Mouse (Mus musculus) cerebellum, postnatal 10 days (tissue): ENCODE measurements at regions not wholly inside any gene's neighbourhood (a gene's known extent, or its start where the extent isn't known, plus 50 kb on each side); places are given as distances from the start of the nearest gene placed in this dataset.
"Not testable (repeated sequence)": the region's sequence is repeated elsewhere in the genome, so short reads cannot be mapped to it uniquely, and the experiment has no call there.

ENCODE experiments used
- DNase-seq, 2 experiments: peaks; one replicate each; pipeline ENCODE4 v3.0.0; 2021; ENCODE audit warnings: mixed read lengths in 2 of 2

GRCm38 (mm10) chr14:96908737-96909136 lies 389.8 kb upstream of the Klhl1 start:
- peak in 1 of 2 experiments; percentile 79 for DNase-seq

- DNase-seq: no peak
Measured at GRCm38 (mm10) chr14:96879701-96880100, 360.8 kb upstream of the Klhl1 start.

GRCm38 (mm10) chr14:96871969-96872368 lies 353.1 kb upstream of the Klhl1 start:
- DNase-seq: no peak

DNA sequence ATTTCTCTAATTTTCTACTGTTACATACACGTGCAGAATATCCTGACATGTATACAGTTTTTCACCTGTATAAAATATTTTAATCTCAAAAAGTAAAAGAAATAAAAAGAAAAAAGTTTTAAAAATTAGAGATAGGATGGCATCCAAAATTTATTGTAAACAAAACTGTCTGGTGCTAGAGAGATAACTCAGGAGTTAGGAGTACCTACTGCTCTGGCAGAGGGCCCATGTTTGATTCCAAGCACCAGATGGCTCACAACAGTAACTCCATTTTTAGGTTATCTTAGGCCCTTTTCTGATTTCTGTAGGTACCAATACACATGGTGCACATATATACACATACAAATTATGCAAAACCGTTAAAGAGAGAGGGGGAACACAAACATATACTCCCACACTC lies 320.0 kb upstream of the Klhl1 start:
- DNase-seq: peak; percentile 46 to 61

DNA sequence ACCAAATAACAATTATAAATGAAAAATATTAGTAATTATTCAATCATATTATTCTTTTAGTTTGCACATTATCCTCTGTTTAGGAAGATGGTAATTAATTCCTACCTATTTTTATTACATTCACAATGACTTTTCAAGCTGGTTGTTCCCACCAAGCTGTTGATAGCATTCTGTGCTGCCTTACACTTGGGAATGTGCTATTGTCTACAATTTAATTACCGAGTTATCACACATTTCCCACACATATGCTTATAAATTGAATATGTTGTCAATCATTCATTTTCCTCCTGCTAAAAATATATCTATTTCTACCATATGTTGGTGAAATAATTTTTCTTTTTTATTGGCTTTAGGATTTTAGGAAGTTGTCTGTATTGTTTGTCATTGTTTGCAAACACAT lies 306.2 kb upstream of the Klhl1 start:
- DNase-seq: no peak

DNA sequence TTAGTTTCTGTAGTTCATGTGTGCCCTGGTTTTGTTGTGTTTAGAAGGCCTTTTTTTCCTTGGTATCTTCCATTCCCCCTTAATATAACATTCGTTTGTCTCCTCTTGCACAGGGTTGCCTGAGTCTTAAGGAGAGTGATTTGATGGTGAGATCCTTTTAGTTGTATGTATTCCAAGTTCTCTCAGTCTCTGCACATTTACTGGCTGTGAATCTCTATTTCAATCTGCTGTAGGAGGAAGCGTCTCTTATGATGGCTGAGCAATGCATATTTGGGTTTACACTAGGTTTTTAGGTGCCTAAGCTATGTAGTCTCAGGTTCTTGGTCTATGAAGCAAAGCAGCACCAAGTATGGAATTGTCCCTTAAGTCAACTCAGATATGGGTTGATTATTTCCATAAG lies 296.8 kb upstream of the Klhl1 start:
- no peak for DNase-seq

DNA sequence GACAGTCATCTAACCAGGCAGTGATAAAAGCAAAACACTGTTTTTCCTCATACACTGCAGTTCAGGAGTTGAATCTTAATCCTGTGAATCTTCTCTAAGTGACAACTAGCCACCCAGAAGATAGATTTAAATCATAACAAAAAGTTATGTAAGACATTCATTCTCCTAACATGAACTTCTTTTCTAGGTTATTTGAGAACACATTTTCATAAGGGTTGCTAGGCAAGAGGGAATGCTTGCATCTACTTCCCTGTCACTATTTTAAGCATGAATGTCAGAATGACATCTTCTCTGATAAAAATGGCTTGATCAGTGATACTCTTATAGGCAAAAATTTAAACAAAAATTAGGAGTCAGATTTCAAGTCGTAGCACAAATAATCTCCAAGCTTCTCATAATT lies 286.4 kb upstream of the Klhl1 start:
- no peak for DNase-seq

GRCm38 (mm10) chr14:96794806-96795205 lies 275.9 kb upstream of the Klhl1 start:
- no peak for DNase-seq

DNA sequence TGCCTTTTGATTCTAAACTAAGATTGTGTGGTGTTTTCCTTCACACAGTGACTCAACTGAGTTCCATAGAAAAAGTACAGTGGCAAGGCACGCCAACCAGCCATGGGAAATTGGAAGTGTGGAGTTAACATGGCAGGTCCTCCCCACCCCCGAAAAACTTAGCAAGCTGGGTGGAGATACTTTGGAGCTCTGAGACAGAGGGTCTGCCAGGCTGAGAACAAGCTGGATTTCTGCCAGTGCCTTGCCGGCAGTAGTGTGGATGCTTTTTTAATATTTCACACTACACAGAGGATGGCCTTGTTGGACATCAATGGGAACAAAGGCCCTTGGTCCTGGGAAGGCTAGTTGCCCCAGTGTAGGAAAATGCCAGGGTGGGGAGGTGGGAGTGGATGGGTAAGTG lies 269.0 kb upstream of the Klhl1 start:
- peak; percentile 13 to 26 for DNase-seq

GRCm38 (mm10) chr14:96787286-96787685 lies 268.4 kb upstream of the Klhl1 start:
- no peak for DNase-seq

DNA sequence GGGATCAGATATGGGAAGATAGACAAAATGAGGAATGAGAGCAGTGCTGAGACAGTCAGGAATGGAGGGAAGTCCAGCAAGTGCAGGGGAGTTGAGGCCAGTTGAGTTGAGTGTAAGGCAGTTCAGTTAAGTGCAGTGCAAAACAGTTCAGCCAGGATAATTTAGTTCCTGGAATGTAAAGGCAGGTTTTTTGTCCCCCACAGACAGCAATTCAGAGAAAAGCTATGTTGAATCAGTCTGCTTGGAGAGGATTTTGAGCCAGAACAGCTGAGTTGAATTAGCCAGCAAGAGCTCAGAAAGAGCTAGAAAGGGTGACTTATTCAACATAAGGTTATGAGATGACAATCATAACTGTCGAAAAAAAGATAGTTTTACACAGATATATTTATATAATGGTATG lies 256.9 kb upstream of the Klhl1 start:
- DNase-seq: no peak

DNA sequence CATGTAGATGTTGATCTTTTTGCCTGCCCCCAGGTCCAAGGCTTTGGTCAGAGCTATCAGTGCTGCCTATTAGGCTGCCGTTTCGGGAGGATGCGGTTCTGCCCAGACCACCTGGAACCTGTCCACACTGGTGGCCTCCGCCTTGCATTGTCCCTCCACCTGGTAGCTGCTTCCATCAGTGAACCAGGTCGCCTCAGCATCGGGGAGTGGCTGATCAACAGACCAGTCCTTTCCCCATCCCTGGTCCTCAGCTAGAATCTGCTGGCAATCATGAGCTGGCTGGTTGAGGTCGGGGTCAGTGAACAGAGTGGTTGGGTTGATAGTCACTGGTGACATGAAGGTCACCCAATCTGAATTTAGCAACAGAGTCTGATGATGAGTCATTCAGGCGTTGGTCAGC lies 241.7 kb upstream of the Klhl1 start:
- DNase-seq: no peak

- DNase-seq: no peak
Measured at GRCm38 (mm10) chr14:96733211-96733610, 214.3 kb upstream of the Klhl1 start.

DNA sequence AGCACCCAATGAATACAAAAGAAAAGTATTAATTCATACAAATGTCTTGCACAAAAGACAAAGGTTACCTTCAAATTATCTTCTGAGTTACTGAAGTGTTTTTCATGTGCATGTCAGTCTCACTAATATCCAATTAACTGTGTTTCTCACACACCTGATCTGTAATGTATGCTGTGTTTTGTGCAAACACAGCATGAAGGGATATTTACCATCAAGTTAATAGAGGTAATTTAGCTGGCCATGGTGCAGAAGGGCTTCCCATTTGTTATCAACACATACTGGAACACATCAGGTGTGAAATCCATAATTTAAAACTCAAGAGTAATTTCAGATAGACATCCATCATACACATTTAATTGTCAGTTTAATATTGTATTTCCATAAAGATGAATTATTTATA lies 178.2 kb upstream of the Klhl1 start:
- no peak for DNase-seq

DNA sequence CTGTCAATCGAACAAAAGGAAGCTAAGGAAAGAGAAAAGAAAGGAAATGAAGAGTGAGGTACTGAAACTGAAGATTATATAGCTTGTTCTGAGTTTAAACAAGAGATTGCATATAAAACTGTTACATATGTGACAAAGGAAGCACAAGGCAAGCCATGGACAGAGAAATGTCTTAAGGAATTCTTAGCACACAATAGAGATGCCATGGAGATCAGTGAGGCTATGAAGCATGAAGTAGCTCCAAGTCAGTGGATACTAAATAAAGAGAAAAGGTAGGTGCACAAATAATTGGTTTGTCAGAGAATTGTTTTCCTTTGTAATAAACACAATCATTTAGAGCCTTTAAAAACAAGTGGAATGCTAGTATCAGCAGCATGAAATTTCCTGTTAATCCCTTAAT lies 172.0 kb upstream of the Klhl1 start:
- no peak for DNase-seq

GRCm38 (mm10) chr14:96683943-96684342 lies 165.0 kb upstream of the Klhl1 start:
- DNase-seq: no peak

GRCm38 (mm10) chr14:96681740-96682139 lies 162.8 kb upstream of the Klhl1 start:
- DNase-seq: no peak

GRCm38 (mm10) chr14:96676213-96676612 lies 157.3 kb upstream of the Klhl1 start:
- DNase-seq: no peak

DNA sequence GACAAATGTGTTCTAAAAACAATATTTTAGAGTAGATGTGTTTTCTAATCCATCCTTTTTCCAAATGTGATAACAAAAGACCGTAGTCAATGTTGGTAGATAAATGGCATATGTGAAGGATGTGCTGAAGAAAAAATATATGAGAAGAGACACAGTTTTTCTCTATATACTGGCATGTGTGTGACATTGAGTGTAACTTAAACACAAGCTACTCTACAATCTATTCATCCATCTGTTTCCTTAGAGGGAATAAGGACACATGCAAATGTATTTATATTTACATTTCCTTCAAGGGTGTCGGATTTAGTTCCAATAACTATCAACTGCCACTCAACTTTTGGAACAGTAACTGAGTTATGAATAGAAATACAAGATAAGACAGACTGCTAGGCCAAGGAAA lies 149.7 kb upstream of the Klhl1 start:
- no peak for DNase-seq

DNA sequence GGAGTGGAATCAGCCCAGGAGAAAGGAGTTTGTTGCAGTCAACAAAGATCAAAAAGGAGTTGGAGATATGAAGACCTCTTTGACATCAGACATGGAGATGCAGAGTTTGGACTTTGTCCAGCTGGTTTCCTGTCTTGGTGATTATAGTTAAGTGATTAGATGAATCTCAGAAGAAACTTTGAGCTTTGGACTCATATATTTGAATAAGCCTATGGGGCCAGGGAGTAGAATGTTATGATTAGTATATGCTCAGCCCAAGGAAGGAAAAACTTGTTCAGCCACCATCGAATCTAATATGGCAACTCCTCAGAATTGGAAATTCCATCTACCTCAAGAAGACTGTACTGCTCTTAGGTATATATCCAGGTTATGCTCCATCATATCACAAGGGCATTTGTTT lies 137.6 kb upstream of the Klhl1 start:
- no peak for DNase-seq

DNA sequence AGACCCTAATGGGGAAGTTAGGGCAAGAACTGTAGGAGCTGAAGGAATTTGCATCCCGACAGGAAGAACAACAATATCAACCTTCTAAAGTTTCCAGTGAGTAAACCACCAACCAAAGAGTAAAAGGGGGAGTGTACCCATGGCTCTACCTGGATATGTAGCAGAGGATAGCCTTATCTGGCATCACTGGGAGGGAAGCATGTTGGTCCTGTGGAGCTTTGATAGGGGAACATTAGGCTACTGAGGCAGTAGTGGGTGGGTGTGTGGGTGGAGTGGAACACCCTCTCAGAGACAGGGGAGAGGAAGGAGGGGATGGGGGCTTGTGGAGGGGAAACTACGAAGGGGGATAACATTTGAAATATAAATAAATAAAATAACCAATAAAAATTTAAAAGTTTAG lies 111.4 kb upstream of the Klhl1 start:
- no peak for DNase-seq

DNA sequence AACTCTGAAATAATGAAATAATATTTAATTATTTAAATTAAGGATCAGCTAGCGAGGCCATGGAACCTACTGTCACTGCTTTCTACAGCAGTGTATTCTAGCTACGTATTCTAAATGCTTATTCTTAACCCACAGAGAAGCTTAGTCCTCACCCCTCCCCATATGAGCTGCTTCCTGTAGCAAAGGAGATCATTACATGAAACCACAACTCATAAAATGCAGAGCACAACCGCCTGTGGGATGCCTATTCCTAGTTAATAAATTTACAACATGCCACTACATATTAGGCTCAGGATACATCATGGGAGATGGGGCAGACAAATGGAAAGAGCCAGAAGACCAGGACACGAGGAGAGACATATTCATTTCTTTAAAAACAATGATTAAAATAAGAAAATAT lies 87.8 kb upstream of the Klhl1 start:
- no peak for DNase-seq

- not testable (repeated sequence) for DNase-seq
Measured at GRCm38 (mm10) chr14:96601092-96601491, 82.2 kb upstream of the Klhl1 start.

GRCm38 (mm10) chr14:96592051-96592450 lies 73.1 kb upstream of the Klhl1 start:
- peak; percentile 12 to 29 for DNase-seq
